Mouse (Mus musculus) liver, adult 2 months (tissue): ENCODE measurements at regions not wholly inside any gene's neighbourhood (a gene's known extent, or its start where the extent isn't known, plus 50 kb on each side); places are given as distances from the start of the nearest gene placed in this dataset.

Experiments
- DNase-seq: peaks from one replicate; pipeline ENCODE4 v3.0.0-alpha.2; 2011; ENCODE audit warnings: low read depth, low spot score; ENCODE audit errors: extremely low read depth
- H3K27ac ChIP-seq: fragments of 200-500 bp; replicated peaks from 2 replicates; pipeline ENCODE4 v1.5.1; 2012; ENCODE audit warnings: low read depth, mild to moderate bottlenecking, control low read depth, inconsistent platforms, low read length; ENCODE audit not compliant: insufficient read depth
- H3K27me3 ChIP-seq: fragments of 200-500 bp; 2 replicates; pipeline ENCODE4 v1.6.1; 2012; ENCODE audit warnings: mild to moderate bottlenecking, moderate library complexity, low read length, inconsistent platforms; ENCODE audit not compliant: control insufficient read depth, insufficient read depth
- H3K36me3 ChIP-seq: fragments of 200-500 bp; 2 replicates; pipeline ENCODE4 v1.6.1; 2012; ENCODE audit warnings: low read length, inconsistent platforms; ENCODE audit not compliant: control insufficient read depth, insufficient read depth
- H3K4me1 ChIP-seq: fragments of 200-500 bp; 2 replicates; pipeline ENCODE4 v1.6.1; 2011; ENCODE audit warnings: low read length; ENCODE audit not compliant: control insufficient read depth, insufficient read depth
- H3K4me3 ChIP-seq: fragments of 200-500 bp; 2 replicates; pipeline ENCODE4 v1.5.1; 2011; ENCODE audit warnings: low read depth, mild to moderate bottlenecking, control low read depth, low read length, moderate library complexity; ENCODE audit not compliant: insufficient read depth
- H3K79me2 ChIP-seq: fragments of 200-500 bp; 2 replicates; pipeline ENCODE4 v1.6.1; 2012; ENCODE audit warnings: inconsistent platforms, mild to moderate bottlenecking, low read length, moderate library complexity; ENCODE audit not compliant: control insufficient read depth, insufficient read depth
- H3K9ac ChIP-seq: fragments of 200-500 bp; 2 replicates; pipeline ENCODE4 v1.6.1; 2012; ENCODE audit warnings: low read depth, mild to moderate bottlenecking, control low read depth, inconsistent platforms, low read length
- CTCF ChIP-seq: fragments of 200-500 bp; IDR thresholded peaks from 2 replicates; pipeline ENCODE4 v1.5.1; 2011; ENCODE audit warnings: low read depth, low read length, control low read depth
- POLR2A ChIP-seq: fragments of 200-500 bp; IDR thresholded peaks from 2 replicates; pipeline ENCODE4 v1.6.1; 2011; ENCODE audit warnings: low read length, control low read depth; ENCODE audit not compliant: insufficient read depth; ENCODE audit errors: extremely low read depth
- WGBS: fragments of 180-500 bp; shearing (Covaris S2); methylation state at CpG from one replicate; pipeline ENCODE4 v1.1.7; 2018; 5-methylcytosine and 5-hydroxymethylcytosine counted together

DNA sequence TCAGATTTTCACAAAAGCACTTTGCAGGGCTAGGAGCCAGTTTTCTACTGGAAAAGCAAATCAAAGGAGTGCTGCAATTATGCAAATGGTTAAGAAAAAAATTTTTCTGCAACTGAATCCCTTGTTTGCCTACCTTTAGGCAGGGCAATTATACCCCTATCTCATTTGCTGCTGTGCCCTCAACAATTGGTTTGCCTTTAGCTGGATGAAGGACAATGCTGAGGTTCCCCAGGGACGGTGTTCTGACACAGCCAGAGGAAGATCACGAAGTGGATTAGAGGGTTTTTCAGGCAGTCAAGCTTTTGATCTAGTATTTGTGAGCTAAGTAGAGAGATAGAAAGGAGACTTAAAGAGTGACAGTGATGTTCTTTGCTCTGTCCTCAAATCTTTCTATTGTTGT, 72.6 kb upstream of the Cerkl start:
- H3K36me3 ChIP-seq, result no peaks in the 10 kb centered on the region
- H3K4me1 ChIP-seq, result no peaks in the 10 kb centered on the region
- H3K79me2 ChIP-seq, result no peaks in the 10 kb centered on the region
- H3K4me3 ChIP-seq, result no peak overlapping the region
- no peak overlapping the region for H3K27ac ChIP-seq
- 75% methylated on average over 2 of the region's 2 CpGs for WGBS
- H3K9ac ChIP-seq, result no peak overlapping the region
- DNase-seq, result no peak
- no peaks in the 10 kb centered on the region for H3K27me3 ChIP-seq
- TF ChIP-seq CTCF (no peak), POLR2A (no peak)

DNA sequence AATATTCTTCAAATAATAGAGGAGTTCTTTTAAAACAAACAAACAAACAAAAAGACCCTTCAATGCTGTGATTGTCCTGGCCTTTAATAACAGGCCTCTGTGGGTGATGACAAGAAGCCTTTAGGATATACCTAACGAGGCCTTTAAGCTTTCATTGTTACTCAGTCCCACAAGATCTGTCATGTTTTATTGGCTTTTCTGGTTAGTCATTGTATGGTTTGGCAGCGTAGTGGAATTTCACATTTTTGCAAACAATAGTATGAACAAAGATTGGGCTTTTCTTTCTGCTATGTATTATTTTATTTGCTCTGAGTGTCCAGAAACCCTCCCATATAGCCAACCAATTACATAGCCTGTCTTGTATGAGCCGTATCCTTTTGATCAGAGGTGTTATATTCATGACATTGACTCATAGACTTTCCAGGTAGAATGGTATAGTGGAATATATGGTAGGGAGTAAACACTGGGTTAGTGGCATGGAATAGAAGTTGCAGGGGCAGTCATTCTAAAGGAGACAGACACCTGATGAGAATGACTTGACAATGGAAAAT, 76.1 kb upstream of the Cerkl start:
- Histone ChIP-seq H3K27me3 (no peaks in the 10 kb centered on the region), H3K4me1 (no peaks in the 10 kb centered on the region), H3K4me3 (no peak overlapping the region), H3K27ac (no peak overlapping the region), H3K36me3 (no peaks in the 10 kb centered on the region), H3K9ac (no peak overlapping the region), H3K79me2 (no peaks in the 10 kb centered on the region)
- WGBS, result 74% methylated on average over 3 of the region's 3 CpGs
- DNase-seq, result no peak
- TF ChIP-seq POLR2A, result no peak

DNA sequence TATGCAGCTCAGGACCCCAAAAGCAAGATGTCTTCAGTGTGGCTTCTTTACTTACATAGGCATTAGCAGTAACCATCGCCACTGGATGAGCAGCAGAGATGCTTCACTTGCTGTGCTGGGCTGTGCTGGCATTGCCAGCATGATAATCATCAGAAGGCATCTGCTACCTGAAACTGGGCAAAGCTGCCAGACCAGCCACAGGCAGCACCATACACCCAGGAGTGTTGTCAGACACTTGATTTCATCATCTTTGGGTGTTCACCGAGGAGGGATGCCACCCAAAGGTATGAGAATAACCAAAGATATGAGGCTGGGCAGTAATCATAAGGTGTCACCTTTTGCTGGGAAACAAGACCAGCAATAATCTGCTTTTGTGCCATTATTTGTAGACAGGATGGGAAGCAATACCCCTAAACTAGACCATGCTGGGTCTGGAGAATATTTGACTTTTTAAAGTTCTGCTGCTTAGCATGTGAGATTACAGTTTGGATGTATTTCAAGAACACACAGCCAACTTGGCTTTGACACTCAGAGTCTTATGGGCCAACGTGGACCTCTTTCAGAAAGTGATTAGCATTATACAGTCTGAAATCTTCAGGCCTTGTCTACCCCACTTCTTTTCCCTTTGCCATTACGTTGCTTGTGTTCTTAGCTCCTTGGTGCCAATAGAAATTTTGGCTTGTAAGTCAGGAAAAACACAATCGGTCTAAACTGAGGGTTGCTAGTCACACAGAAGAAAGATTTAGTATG, 80.7 kb upstream of the Cerkl start:
- Histone ChIP-seq H3K27ac (no peak overlapping the region), H3K4me3 (no peak overlapping the region), H3K27me3 (no peaks in the 10 kb centered on the region), H3K9ac (no peak overlapping the region), H3K36me3 (no peaks in the 10 kb centered on the region), H3K4me1 (no peaks in the 10 kb centered on the region; the same call in 1 of the 2 replicates), H3K79me2 (no peaks in the 10 kb centered on the region)
- WGBS, result 80% methylated on average over 5 of the region's 5 CpGs
- TF ChIP-seq CTCF (no peak), POLR2A (no peak)
- peak; percentile 9 for DNase-seq

DNA sequence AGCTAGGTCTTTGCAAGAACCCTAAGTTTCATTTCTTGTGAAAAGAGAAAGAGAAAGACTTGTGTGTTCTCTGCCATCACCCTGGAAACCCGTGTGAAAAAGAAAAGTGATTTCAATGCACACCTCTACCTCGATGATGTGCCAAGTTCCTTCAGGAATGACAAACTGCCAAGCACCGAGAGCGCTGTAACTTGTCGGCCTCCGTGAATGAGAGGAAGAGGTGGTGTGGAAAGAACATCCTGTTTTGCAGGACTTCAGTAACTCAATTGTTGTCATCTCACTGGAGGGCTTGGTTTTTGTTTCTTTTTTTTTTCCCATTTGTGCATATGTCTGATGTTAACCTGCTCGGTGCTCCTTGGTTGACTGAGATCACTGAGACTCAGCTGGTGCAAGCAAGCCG, 83.8 kb upstream of the Cerkl start:
- Histone ChIP-seq H3K9ac (no peak overlapping the region), H3K27me3 (no peaks in the 10 kb centered on the region), H3K4me3 (no peak overlapping the region), H3K79me2 (no peaks in the 10 kb centered on the region), H3K27ac (no peak overlapping the region), H3K36me3 (no peaks in the 10 kb centered on the region), H3K4me1 (no peaks in the 10 kb centered on the region; the same call in 1 of the 2 replicates)
- no peak for DNase-seq
- WGBS, result 72% methylated on average over 8 of the region's 8 CpGs
- TF ChIP-seq POLR2A, result no peak
- TF ChIP-seq CTCF, result no peak

DNA sequence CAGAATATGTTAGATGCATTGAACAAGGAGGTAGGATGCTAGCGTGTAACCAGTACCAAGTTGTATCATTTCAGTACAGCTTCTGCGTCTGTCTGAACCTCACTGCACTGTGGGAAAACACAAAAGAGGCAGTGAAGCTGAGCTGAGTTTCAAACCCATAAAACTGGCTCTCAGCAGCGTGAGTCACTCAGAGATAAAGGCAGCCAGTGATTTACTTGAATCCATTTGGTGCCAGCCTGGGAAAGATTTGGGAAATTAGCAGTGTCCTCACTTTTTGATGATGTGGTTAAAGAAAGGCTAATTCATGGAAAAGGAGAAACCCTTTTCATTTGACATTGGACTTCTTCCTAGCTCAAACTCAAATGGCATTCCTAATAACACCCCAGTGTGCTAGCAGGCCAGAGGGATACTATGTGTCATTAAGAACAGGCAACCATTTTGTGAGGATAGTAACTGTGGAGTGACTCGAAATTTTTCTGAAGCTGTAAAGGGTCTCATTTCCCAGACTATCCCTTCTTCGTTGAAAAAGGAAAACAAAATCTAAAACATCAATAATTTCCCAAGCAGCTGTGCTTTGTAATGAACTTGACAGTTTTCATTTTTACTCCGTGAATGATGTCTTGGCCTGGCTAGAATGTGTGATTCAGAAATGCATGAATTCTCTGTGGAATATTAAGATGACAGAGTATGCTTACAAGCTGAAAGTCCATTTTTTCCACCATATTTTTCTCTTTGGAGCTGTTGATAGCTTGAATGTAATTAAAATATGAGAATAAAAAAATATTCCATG, 85.8 kb upstream of the Cerkl start:
- WGBS, result 89% methylated on average over 6 of the region's 6 CpGs
- no peak for DNase-seq
- TF ChIP-seq POLR2A, result no peak
- no peak for TF ChIP-seq CTCF
- Histone ChIP-seq H3K9ac (no peak overlapping the region), H3K27me3 (no peaks in the 10 kb centered on the region), H3K27ac (no peak overlapping the region), H3K4me3 (no peak overlapping the region), H3K36me3 (no peaks in the 10 kb centered on the region), H3K4me1 (no peaks in the 10 kb centered on the region; the same call in 1 of the 2 replicates), H3K79me2 (no peaks in the 10 kb centered on the region)

DNA sequence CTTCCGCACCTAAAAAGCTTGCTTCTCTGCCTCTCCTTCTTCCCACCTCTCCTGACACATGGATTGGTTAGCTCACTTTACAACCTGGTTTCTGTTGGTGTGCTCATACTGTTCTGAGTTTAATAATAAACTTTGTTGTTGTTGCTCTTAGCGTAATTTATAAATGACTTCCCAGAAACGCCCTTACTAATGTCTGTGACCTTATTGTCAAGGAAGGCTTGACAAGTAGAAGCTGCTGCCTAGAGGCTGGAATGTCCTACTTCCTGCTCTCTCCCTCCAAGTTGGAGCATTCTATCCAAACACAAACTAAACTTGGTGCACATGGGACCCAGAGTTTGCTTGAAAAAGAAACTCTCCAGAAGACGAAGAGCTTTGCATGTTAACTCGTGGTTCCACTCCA, 86.9 kb upstream of the Cerkl start:
- Histone ChIP-seq H3K27ac (no peak overlapping the region), H3K27me3 (no peaks in the 10 kb centered on the region), H3K4me1 (no peaks in the 10 kb centered on the region; the same call in 1 of the 2 replicates), H3K79me2 (no peaks in the 10 kb centered on the region), H3K9ac (no peak overlapping the region), H3K36me3 (no peaks in the 10 kb centered on the region), H3K4me3 (no peak overlapping the region)
- peak; percentile 25 for DNase-seq
- WGBS, result 78% methylated on average over 5 of the region's 5 CpGs
- no peak for TF ChIP-seq CTCF
- no peak for TF ChIP-seq POLR2A
